Mouse (Mus musculus): ENCODE measurements around the gene Oasl1.
"Not testable (repeated sequence)": the region's sequence is repeated elsewhere in the genome, so short reads cannot be mapped to it uniquely, and the experiment has no call there.

The Oasl1 gene

GRCm38 (mm10) chr5:114922998-114923473, at the start of gene Oasl1:
Oasl1 (plus strand) TSS chr5:114923240.
- DNase-seq (ENCODE audit: low spot score): peak; percentile 80

- DNase-seq (ENCODE audit: low spot score): no peak
Observed at GRCm38 (mm10) chr5:114875858-114876257, 47.2 kb upstream of the Oasl1 start.

GRCm38 (mm10) chr5:114876331-114876730, 46.7 kb upstream of the Oasl1 start:
- no peak for DNase-seq (ENCODE audit: low spot score)

GRCm38 (mm10) chr5:114877487-114877886, 45.6 kb upstream of the Oasl1 start:
- no peak for DNase-seq (ENCODE audit: low spot score)

GRCm38 (mm10) chr5:114879399-114879798, 43.6 kb upstream of the Oasl1 start:
- no peak for DNase-seq (ENCODE audit: low spot score)

- DNase-seq (ENCODE audit: low spot score): not testable (repeated sequence)
Observed at GRCm38 (mm10) chr5:114882319-114882718, 40.7 kb upstream of the Oasl1 start.

- DNase-seq (ENCODE audit: low spot score): no peak
Observed at GRCm38 (mm10) chr5:114883022-114883421, 40.0 kb upstream of the Oasl1 start.

- DNase-seq (ENCODE audit: low spot score): no peak
Observed at GRCm38 (mm10) chr5:114886801-114887200, 36.2 kb upstream of the Oasl1 start.

- no peak for DNase-seq (ENCODE audit: low spot score)
Observed at GRCm38 (mm10) chr5:114888995-114889394, 34.0 kb upstream of the Oasl1 start.

- no peak for DNase-seq (ENCODE audit: low spot score)
Observed at GRCm38 (mm10) chr5:114895542-114895941, 27.5 kb upstream of the Oasl1 start.

GRCm38 (mm10) chr5:114896688-114897373, 26.2 kb upstream of the Oasl1 start, which contains the start of gene Oasl2:
Oasl2 (plus strand) TSS chr5:114896936.
- no peak for DNase-seq (ENCODE audit: low spot score)

- DNase-seq (ENCODE audit: low spot score): peak; percentile 55
Observed at GRCm38 (mm10) chr5:114897374-114897793, 25.7 kb upstream of the Oasl1 start.

GRCm38 (mm10) chr5:114898857-114899256, 24.2 kb upstream of the Oasl1 start:
- no peak for DNase-seq (ENCODE audit: low spot score)

GRCm38 (mm10) chr5:114902413-114902812, 20.6 kb upstream of the Oasl1 start:
- DNase-seq (ENCODE audit: low spot score): peak; percentile 66

- DNase-seq (ENCODE audit: low spot score): no peak
Observed at GRCm38 (mm10) chr5:114908598-114909305, 14.3 kb upstream of the Oasl1 start.

GRCm38 (mm10) chr5:114913686-114914085, 9.4 kb upstream of the Oasl1 start:
- DNase-seq (ENCODE audit: low spot score): no peak

GRCm38 (mm10) chr5:114914855-114915254, 8.2 kb upstream of the Oasl1 start:
- no peak for DNase-seq (ENCODE audit: low spot score)

- no peak for DNase-seq (ENCODE audit: low spot score)
Observed at GRCm38 (mm10) chr5:114915854-114916253, 7.2 kb upstream of the Oasl1 start.

- DNase-seq (ENCODE audit: low spot score): no peak
Observed at GRCm38 (mm10) chr5:114916777-114917176, 6.3 kb upstream of the Oasl1 start.

- not testable (repeated sequence) for DNase-seq (ENCODE audit: low spot score)
Observed at GRCm38 (mm10) chr5:114917357-114917756, 5.7 kb upstream of the Oasl1 start.

- no peak for DNase-seq (ENCODE audit: low spot score)
Observed at GRCm38 (mm10) chr5:114921551-114922365, 1.3 kb upstream of the Oasl1 start.

- DNase-seq (ENCODE audit: low spot score): no peak
Observed at GRCm38 (mm10) chr5:114922366-114922731, 691 bp upstream of the Oasl1 start.
